Mouse (Mus musculus) heart, embryonic 10.5 days (tissue): ENCODE measurements around the gene Lnx2. TPM values are rescaled to one million over a fixed set of nuclear protein-coding genes. Genes with fewer than 3 reads are reported as not detected.

Experiments used
- DNase-seq: peaks from one replicate; pipeline ENCODE4 v3.0.0-alpha.2; 2017; ENCODE audit warnings: low spot score
- H3K27ac ChIP-seq: fragments of 300-500 bp; sonication (generic); 2 replicates; pipeline ENCODE4 v1.5.1; 2016; ENCODE audit warnings: mild to moderate bottlenecking
- H3K27me3 ChIP-seq: fragments of 300-500 bp; sonication (generic); 2 replicates; pipeline ENCODE4 v1.6.1; 2016; ENCODE audit warnings: mild to moderate bottlenecking; ENCODE audit not compliant: poor library complexity, insufficient read depth, severe bottlenecking
- H3K36me3 ChIP-seq: fragments of 300-500 bp; sonication (generic); 2 replicates; pipeline ENCODE4 v1.6.1; 2016; ENCODE audit warnings: mild to moderate bottlenecking, moderate library complexity
- H3K4me1 ChIP-seq: fragments of 300-500 bp; sonication (generic); 2 replicates; pipeline ENCODE4 v1.6.1; 2016; ENCODE audit warnings: mild to moderate bottlenecking
- H3K4me3 ChIP-seq: fragments of 300-500 bp; sonication (generic); 2 replicates; pipeline ENCODE4 v1.5.1; 2016; ENCODE audit warnings: mild to moderate bottlenecking, moderate library complexity
- H3K9me3 ChIP-seq: fragments of 300-500 bp; sonication (generic); 2 replicates; pipeline ENCODE4 v1.6.1; 2016; ENCODE audit warnings: mild to moderate bottlenecking, moderate library complexity
- WGBS: fragments of 180-500 bp; shearing (Covaris S2); methylation state at CpG from one replicate; pipeline ENCODE4 v1.1.7; 2016; 5-methylcytosine and 5-hydroxymethylcytosine counted together
- polyA plus RNA-seq: library from polyadenylated mRNA; unstranded; fragments of >200 nt; fragmentation: Nextera tagmentation; extraction: Ambion mirVana; gene quantifications from 2 replicates; pipeline ENCODE4 v1.2.1, GENCODE M21; 2016

Lnx2 gene
- polyA plus RNA-seq, 1 experiment from 2014 or later, result 10.0 TPM

- peaks cover 13% of the 10 kb centered on the region for H3K4me1 ChIP-seq
- H3K36me3 ChIP-seq, result no peaks in the 10 kb centered on the region
- H3K27ac ChIP-seq, result no peak overlapping the region
- peak overlapping the region; percentile 0; the same call in 1 of the 2 replicates for H3K4me3 ChIP-seq
- WGBS, result 54% methylated on average over 21 of the region's 21 CpGs
- peaks cover 48% of the 10 kb centered on the region for H3K27me3 ChIP-seq
- no peaks in the 10 kb centered on the region for H3K9me3 ChIP-seq
- DNase-seq, result no peak
Measured at GRCm38 (mm10) chr5:146985725-146986433, 90.5 kb downstream of the Lnx2 start.

DNA sequence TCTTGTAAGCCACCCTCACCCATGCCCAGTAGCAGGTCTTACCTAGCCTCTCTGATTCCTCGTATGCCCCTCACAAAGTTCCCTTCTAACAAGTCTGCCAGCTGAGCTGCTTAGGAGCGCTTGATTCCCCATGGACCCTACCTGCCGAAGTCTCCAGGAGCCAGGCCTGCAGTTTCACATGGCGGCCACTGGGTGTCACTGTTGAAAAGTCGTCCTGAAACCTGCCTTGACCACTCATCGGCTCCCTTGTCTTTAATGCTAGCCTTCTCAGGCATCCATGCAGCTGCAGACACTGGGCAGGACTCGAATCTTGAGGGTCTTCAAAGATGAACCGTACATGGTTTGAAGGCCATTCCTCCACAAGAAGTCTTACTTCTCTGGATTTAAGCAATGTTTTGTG lies 93.2 kb downstream of the Lnx2 start:
- Histone ChIP-seq H3K36me3 (no peaks in the 10 kb centered on the region), H3K4me1 (peaks cover 5% of the 10 kb centered on the region), H3K4me3 (no peak overlapping the region), H3K27me3 (peaks cover 48% of the 10 kb centered on the region), H3K27ac (no peak overlapping the region), H3K9me3 (no peaks in the 10 kb centered on the region)
- peak; percentile 85 for DNase-seq
- 10% methylated on average over 8 of the region's 8 CpGs for WGBS

GRCm38 (mm10) chr5:146981376-146981775 lies 95.0 kb downstream of the Lnx2 start:
- H3K4me1 ChIP-seq, result peaks cover under 1% of the 10 kb centered on the region; the same call in 1 of the 2 replicates
- H3K27me3 ChIP-seq, result peaks cover 48% of the 10 kb centered on the region
- no peak overlapping the region for H3K4me3 ChIP-seq
- 85% methylated on average over 6 of the region's 6 CpGs for WGBS
- no peak overlapping the region for H3K27ac ChIP-seq
- no peak for DNase-seq
- no peaks in the 10 kb centered on the region for H3K36me3 ChIP-seq
- H3K9me3 ChIP-seq, result no peaks in the 10 kb centered on the region

- H3K9me3 ChIP-seq, result no peaks in the 10 kb centered on the region
- no peaks in the 10 kb centered on the region for H3K36me3 ChIP-seq
- H3K27me3 ChIP-seq, result no peaks in the 10 kb centered on the region
- peaks cover 5% of the 10 kb centered on the region; the same call in 1 of the 2 replicates for H3K4me1 ChIP-seq
- H3K27ac ChIP-seq, result no peak overlapping the region
- no peak overlapping the region for H3K4me3 ChIP-seq
- no peak for DNase-seq
- WGBS, result 53% methylated on average over 13 of the region's 13 CpGs
Measured at GRCm38 (mm10) chr5:146974781-146975123, 101.6 kb downstream of the Lnx2 start.

DNA sequence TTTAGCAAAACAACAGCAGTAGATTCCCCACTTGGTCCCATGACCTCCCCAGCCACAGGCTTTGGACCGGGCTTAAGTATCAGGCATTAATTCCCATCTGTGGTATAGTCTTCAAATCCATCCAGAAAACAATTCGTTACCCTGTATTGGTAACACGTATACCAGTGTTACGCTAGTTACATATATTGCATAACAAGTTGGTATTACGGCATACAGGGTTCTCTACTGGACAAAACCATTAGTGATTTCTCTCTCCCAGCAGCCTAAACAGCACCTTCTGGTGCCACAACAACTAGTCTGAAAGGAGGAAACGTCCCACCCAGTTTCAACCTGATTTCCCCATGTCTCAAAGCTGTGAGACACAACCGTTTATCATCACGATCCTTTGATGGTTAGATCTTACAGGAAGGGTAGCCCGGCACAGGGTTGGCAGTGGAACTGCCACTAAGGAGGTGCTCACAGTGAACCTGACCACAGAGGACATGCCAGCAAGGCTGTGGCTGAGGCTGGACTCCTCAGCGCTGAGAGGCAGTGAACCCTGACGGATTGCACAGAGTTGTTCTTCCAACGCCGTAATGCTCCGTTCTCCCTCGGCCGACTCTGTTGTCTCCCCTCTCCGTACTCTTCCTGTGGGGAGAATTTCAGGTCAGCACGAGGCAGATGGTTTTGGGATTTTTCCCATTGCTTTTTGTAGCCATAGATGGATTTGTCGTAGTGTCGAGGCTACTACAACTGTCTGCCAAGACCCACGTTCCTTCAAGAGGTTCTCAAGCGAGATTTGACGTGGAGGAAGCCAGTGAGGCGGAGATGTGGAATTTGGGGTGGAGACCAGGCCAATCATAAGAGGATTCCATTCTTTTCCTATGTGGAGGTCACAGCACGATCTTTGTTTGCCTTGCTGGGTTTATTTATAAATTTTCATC lies 102.3 kb downstream of the Lnx2 start:
- peaks cover 5% of the 10 kb centered on the region; the same call in 1 of the 2 replicates for H3K4me1 ChIP-seq
- no peak for DNase-seq
- H3K27ac ChIP-seq, result no peak overlapping the region
- no peaks in the 10 kb centered on the region for H3K9me3 ChIP-seq
- 82% methylated on average over 25 of the region's 25 CpGs for WGBS
- no peaks in the 10 kb centered on the region for H3K27me3 ChIP-seq
- no peak overlapping the region for H3K4me3 ChIP-seq
- H3K36me3 ChIP-seq, result no peaks in the 10 kb centered on the region

- H3K9me3 ChIP-seq, result no peaks in the 10 kb centered on the region
- H3K4me1 ChIP-seq, result peaks cover 5% of the 10 kb centered on the region; the same call in 1 of the 2 replicates
- no peaks in the 10 kb centered on the region for H3K36me3 ChIP-seq
- no peak for DNase-seq
- H3K4me3 ChIP-seq, result no peak overlapping the region
- H3K27me3 ChIP-seq, result no peaks in the 10 kb centered on the region
- 87% methylated on average over 9 of the region's 9 CpGs for WGBS
- H3K27ac ChIP-seq, result no peak overlapping the region
Measured at GRCm38 (mm10) chr5:146973353-146973752, 103.0 kb downstream of the Lnx2 start.

- 62% methylated on average over 10 of the region's 10 CpGs for WGBS
- peaks cover 5% of the 10 kb centered on the region; the same call in 1 of the 2 replicates for H3K4me1 ChIP-seq
- H3K4me3 ChIP-seq, result no peak overlapping the region
- H3K27ac ChIP-seq, result no peak overlapping the region
- no peak for DNase-seq
- H3K9me3 ChIP-seq, result no peaks in the 10 kb centered on the region
- H3K36me3 ChIP-seq, result no peaks in the 10 kb centered on the region
- no peaks in the 10 kb centered on the region for H3K27me3 ChIP-seq
Measured at GRCm38 (mm10) chr5:146971776-146972561, 104.4 kb downstream of the Lnx2 start.

GRCm38 (mm10) chr5:146968695-146969393 lies 107.5 kb downstream of the Lnx2 start:
- H3K27me3 ChIP-seq, result no peaks in the 10 kb centered on the region
- H3K27ac ChIP-seq, result no peak overlapping the region
- WGBS, result 75% methylated on average over 13 of the region's 13 CpGs
- DNase-seq, result no peak
- H3K36me3 ChIP-seq, result no peaks in the 10 kb centered on the region
- no peak overlapping the region for H3K4me3 ChIP-seq
- no peaks in the 10 kb centered on the region for H3K4me1 ChIP-seq
- H3K9me3 ChIP-seq, result no peaks in the 10 kb centered on the region

Other genes with a start within 250 kb of the Lnx2 start
- 412 and 477 TPM in 2 replicates for gene Rpl21, start 243.7 kb downstream of the Lnx2 start, polyA plus RNA-seq
- 11.1 and 15.1 TPM in 2 replicates for gene Rasl11a, start 231.5 kb downstream of the Lnx2 start, polyA plus RNA-seq
- gene Gtf3a, start 127.9 kb downstream of the Lnx2 start, polyA plus RNA-seq, result 102 and 125 TPM in 2 replicates
- 20.6 and 22.2 TPM in 2 replicates for gene Mtif3, start 112.8 kb downstream of the Lnx2 start, polyA plus RNA-seq
- gene Polr1d, start 464 bp upstream of the Lnx2 start, polyA plus RNA-seq, result 114 and 129 TPM in 2 replicates
- gene Gsx1, start 112.1 kb upstream of the Lnx2 start, polyA plus RNA-seq, result not detected in 2 replicates
- 0.44 TPM in 1 of 2 replicates, not detected in the other for gene Pdx1, start 193.4 kb upstream of the Lnx2 start, polyA plus RNA-seq
- gene Cdx2, start 230.7 kb upstream of the Lnx2 start, polyA plus RNA-seq, result not detected in 2 replicates
- not detected in 2 replicates for gene Urad, start 245.9 kb upstream of the Lnx2 start, polyA plus RNA-seq